Mouse (Mus musculus) thymus, postnatal 0 days (tissue): ENCODE measurements around the gene Map4k4. TPM values are rescaled to one million over a fixed set of nuclear protein-coding genes. Genes with fewer than 3 reads are reported as not detected.
A peak's percentile ranks its signal among the peaks of the same experiment; 100 is the strongest.

Experiments
- DNase-seq: peaks from one replicate; pipeline ENCODE4 v3.0.0-alpha.2; 2015; ENCODE audit warnings: low spot score
- polyA plus RNA-seq: library from polyadenylated mRNA; unstranded; fragments of >200 nt; fragmentation: Nextera tagmentation; extraction: Ambion mirVana; gene quantifications from 2 replicates; pipeline ENCODE4 v1.2.1, GENCODE M21; 2015

Gene Map4k4
- polyA plus RNA-seq, 1 experiment from 2014 or later, result 32.0 TPM

DNA sequence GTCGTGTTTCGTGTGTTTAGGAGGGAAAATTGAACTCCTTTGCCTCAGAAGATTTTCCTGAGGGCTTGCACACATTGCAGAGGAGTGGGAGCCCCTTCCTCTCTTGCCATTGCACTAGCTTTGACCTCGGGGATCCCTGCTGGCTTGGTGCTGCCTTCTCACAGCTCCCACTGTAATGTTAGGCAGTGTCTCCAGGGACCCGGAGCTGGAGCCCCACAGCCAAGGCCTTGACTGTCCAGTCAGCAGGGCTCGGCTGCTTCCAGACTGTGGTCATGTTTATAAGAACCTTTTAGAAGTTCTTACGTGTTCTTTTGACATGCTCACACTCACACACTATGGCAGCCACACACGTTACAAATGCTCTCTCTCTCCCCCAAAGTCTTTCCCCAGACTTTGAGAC, 93.2 kb downstream of the Map4k4 start:
- DNase-seq, result no peak

GRCm38 (mm10) chr1:39995593-39995992, 94.9 kb downstream of the Map4k4 start:
- DNase-seq, result no peak

- DNase-seq, result no peak
Observed at GRCm38 (mm10) chr1:40000476-40000875, 99.8 kb downstream of the Map4k4 start.

- no peak for DNase-seq
Observed at GRCm38 (mm10) chr1:40000899-40001298, 100.2 kb downstream of the Map4k4 start.

DNA sequence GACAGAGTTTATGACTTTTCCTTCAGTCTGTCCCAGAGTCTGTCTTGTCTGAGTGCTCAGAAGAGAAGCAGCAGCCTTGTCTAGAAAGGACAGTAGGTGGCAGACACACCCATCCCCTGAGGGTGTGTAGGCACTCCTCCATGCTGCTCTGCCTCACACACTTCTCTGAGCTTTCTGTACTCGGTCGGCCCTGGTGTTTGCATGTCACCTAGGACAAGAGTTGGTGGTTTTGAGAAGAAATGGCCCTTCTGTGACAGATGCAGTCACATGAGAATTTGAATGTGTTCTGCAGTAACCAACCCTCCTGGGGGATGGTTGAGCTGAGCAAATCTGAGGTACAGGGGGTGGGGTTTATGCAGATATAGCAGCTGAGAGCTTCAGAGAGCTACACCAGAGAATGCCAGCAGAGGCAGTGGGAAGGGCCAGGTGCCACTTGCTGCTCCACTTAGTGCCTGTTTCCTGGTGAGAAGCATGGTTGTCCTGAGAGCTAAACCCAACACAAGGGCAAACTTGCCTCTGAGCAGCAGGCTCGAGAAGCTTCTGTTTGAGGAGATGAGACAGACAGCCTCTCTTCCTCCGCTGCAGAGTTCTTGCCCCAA, 101.5 kb downstream of the Map4k4 start:
- DNase-seq, result peak; percentile 31

DNA sequence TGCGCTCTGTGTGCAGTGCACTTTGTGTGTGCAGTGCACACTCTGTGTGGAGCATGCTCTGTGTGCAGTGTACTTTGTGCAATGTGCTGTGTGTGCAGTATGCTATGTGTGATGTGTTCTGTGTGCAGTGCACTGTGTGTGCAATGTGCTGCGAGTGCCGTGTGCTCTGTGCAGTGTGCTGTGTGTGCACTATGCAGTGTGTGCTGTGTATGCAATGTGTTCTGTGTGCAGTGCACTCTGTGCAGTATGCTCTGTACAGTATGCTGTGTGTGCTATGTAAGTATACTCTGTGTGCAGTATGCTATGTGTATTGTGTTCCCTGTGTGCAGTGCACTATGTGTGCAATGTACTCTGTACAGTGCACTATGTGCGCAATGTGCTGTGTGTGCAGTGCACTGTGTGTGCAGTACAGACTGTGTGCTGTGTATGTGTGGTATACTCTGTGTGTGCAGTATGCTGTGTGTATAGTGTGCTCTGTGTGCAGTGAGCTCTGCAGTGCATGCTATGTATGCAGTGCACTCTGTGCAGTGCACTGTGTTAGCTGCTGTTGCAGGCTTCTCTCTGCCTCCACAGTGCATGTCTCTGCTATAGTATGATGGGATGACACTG, 105.4 kb downstream of the Map4k4 start:
- DNase-seq, result no peak

- peak; percentile 29 for DNase-seq
Observed at GRCm38 (mm10) chr1:40007962-40008471, 107.3 kb downstream of the Map4k4 start.

GRCm38 (mm10) chr1:40012696-40013095, 112.0 kb downstream of the Map4k4 start:
- DNase-seq, result no peak

- no peak for DNase-seq
Observed at GRCm38 (mm10) chr1:40015066-40015678, 114.5 kb downstream of the Map4k4 start.

DNA sequence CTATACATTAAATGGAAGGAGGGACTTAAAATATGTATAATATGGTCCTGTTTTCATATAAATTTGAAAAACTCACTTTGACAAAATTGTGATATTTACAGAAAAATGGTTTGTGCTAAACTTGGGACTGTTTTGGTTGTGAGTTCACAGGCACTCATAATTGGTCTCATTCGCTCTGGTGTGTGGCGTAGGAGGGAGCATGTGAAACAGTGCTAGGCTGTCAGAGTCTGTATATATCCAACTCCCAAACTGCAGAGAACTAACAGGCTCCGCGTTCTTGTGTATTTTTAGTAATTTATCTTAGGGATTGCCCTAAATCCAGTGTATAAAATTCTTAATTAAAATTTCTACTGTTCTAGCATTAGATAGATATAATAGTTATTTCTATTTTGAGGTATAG, 120.9 kb downstream of the Map4k4 start:
- DNase-seq, result no peak

GRCm38 (mm10) chr1:40022472-40023135, 121.9 kb downstream of the Map4k4 start:
- no peak for DNase-seq

DNA sequence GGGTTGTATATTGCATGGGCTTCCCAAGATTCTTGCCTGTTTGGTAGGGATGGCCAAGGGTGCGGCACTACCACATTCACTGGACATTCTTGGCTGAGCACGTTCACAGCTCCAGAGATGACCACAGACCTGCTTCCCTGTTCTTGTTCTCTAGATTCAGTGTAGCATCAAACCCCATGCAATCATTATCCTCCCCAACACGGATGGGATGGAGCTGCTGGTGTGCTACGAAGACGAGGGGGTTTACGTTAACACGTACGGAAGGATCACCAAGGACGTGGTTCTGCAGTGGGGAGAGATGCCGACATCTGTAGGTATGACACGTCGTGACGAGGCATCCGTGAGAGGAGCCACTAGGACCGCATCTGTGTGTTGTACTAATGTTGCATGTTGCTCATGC, 122.5 kb downstream of the Map4k4 start:
- DNase-seq, result no peak

DNA sequence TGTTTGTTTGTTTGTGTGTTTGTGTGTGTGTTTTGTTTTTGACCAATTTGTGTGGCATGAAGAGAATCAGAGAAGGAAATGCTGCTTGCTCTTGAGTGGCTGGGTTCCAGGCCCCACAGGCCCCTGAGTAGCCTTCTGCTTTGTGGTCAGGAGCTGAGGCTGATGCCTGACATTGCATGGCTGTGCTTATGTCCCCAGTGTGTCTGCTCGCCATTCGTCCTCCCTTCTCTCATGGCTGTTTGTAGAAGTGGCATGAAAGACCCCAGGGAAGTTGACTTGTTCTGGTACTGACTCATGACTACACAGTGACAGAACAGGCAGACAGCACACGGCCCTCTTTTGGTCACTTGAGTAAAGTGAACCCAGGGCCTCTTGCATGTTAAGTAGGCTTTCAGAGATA, 123.0 kb downstream of the Map4k4 start:
- no peak for DNase-seq

GRCm38 (mm10) chr1:40024554-40025320, 124.0 kb downstream of the Map4k4 start:
- no peak for DNase-seq

DNA sequence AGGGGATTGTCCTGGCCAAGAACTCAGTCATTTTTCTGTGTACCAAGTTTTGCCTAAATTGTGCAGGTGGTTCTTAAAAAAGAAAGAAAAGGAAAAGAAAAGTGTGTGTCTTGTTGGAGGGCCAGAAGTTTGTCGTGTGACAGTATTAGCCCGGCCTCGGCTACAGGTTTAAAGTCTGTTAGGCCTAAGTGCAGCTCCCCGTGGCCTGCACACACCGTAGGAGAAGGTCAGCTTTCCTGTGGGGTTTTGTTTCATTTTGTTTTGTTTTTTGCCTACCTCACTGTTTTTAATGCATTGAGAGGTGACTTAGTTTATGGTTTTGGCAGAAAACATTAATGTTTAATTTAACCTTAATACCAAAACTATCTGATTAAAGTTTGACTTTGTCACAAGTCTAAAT, 124.7 kb downstream of the Map4k4 start:
- no peak for DNase-seq

GRCm38 (mm10) chr1:40027116-40027620, 126.5 kb downstream of the Map4k4 start:
- DNase-seq, result no peak

DNA sequence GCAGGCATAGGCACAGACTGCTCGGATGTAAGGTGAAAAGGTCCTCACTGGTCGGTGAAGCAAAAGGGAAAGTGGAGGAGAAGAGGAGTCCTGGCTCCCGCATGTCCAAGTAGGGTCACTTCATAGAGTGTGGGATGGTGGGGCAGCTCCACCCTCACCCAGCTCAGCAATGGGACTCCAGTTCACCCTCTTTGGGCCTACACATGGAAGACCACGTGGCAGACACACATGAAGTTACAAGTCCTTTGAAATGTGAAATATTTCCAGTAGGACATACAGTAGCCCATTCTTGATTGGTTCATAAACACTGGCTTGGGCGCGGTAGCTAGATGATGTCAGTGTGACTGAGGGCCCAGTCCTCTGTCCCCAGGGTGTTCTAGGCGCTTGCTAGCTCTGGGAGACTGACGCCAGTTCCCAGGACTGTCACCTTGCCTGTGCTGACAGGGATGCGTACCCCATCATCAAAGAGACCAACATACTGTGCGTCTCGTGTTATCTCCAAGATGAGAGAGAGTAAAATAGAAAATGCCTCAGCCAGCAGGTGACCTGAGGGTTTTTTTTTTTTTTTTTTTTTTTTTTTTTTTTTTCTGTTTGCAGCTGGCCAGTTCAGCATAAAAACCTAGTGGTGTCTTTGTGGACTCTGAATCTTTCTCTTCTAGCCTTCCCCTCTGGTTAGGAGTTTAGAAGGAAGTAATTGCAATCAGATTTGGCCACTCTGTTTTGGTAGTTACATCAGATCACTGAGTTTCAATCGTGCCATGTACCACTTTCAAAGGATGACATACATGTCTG, 127.7 kb downstream of the Map4k4 start:
- DNase-seq, result no peak

DNA sequence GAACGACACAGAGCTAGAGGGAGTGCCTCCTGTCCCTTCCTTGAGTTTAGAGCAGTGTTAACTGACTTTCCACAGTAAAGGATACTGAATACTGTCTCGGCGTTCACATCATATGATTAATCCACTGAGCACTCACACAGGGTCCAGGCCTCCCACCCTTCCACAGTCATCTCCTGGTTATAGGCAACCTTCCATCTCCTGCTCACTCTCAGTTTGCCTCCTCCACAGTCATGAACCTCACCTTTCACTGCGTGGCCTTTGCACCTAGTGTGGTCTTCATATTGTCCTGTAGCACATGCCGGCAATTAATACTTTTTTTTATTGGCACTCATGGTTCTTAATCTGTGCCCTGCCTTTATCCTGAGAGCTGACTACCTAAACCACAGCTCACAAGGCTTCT, 128.9 kb downstream of the Map4k4 start:
- no peak for DNase-seq

GRCm38 (mm10) chr1:40030287-40030975, 129.7 kb downstream of the Map4k4 start:
- no peak for DNase-seq

GRCm38 (mm10) chr1:40030976-40031356, 130.3 kb downstream of the Map4k4 start:
- no peak for DNase-seq
